Mouse (Mus musculus) spleen, adult 2 months (tissue): ENCODE measurements at regions not wholly inside any gene's neighbourhood (a gene's known extent, or its start where the extent isn't known, plus 50 kb on each side); places are given as distances from the start of the nearest gene placed in this dataset.

Source experiments
- CTCF ChIP-seq: fragments of 200-500 bp; IDR thresholded peaks from 2 replicates; pipeline ENCODE4 v1.5.1; 2011; ENCODE audit warnings: mild to moderate bottlenecking, inconsistent platforms; ENCODE audit not compliant: insufficient read depth, insufficient read length, insufficient replicate concordance; ENCODE audit errors: extremely low read depth
- POLR2A ChIP-seq: fragments of 200-500 bp; IDR thresholded peaks from 2 replicates; pipeline ENCODE4 v1.6.1; 2011; ENCODE audit warnings: low read depth, low read length, inconsistent platforms

DNA sequence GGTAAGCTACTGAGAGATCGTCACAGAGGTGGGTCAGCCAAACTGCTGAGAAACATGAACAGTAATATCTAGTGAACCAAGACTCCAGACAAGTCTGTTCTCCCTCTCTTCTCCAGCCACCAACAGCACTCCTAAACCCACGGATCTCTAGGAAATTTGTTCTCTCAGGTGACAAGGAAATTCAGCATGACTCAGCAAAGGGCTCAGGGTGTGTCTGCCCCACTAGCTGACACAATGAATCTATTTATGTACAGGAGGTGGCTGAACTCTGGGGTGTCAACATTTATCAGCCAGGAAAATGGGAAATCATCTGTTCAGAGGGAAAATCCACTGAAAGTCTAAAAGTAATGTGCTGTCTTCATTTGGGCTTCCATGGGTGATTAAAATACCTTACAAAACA lies 149.2 kb downstream of the Actr3 start:
- no peak for TF ChIP-seq POLR2A
- no peak for TF ChIP-seq CTCF
